Mouse (Mus musculus): Measurements from ENCODE around the gene Akap2.

GRCm38 (mm10) chr4:57672996-57673906 lies 44.2 kb upstream of the Akap2 start:
- TF ChIP-seq CTCF (IDR thresholded peaks at IDR 0.05; ENCODE audit: borderline replicate concordance, extremely low read depth, insufficient read depth, insufficient read length) (peak; percentile 97), POLR2A (IDR thresholded peaks at IDR 0.05; ENCODE audit: borderline replicate concordance, extremely low read depth, insufficient read depth, insufficient read length, poor library complexity, severe bottlenecking) (no peak)

Measured in brain, embryonic 14.5 days (tissue).